Mouse (Mus musculus): ENCODE data around the gene Snx32.
A peak's percentile ranks its signal among the peaks of the same experiment; 100 is the strongest.

Gene Snx32

DNA sequence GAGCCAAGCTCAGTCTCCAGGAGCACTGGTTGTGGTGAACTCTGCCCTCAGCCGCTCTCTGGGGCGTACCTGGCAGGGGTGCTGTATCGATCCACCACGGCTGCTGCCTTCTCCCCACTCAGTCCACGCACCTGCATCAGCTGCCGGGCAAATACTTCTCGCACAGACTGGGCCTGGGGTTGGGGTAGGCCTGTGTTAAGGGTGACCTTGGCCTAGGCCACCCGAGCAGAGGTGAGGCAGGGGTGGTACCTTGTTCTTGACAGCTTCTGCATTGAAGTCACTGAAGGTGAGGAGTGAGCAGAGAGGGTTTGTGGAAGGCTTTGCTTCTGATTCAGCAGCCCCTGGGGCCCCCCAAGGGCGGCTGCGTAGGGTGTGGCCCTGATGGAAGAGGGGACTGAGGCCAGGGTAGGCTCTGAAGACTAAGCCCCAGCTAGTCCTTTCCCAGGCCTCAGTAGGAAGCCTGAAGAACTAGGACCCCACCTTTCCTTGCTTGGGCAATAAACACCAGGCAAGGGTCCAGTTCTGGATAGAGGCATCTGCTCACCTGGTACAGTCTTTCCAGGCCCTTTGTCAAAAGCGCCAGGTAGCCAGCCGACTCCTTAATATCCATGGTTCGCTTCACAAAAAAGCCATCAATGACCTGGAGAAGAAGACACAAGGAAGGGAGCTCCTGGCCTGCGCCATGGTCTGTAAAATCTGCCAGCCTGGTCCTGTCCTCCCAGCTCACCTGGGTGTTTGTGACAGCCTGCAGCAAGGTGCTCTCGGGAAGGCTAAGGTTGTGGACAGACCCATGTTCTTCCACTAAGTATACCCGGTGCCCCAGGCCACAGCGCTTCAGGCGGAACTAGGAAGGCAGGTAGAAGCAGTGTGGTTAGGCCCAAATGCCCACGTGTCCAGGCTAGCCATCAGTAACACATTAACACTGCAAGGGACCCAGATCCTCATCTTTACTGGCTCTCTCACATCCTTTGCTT, 26.7 kb downstream of the Snx32 start:
- no peak for DNase-seq (ENCODE audit: low spot score)

DNA sequence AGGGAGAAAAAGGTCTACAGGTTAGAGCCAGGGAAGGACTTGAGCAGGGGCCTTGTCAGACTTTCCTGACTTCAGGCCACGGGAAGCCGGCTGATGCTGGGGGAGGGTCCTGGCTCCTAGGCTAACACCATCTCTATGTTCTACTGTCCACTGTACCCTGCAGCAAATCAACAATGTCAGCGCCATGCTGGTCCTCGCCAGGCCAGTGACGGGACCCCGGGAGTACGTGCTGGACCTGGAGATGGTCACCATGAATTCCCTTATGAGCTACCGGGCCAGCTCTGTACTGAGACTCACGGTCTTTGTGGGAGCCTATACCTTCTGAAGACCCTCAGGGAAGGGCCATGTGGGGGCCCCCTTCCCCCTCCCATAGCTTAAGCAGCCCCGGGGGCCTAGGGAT, 28.9 kb downstream of the Snx32 start:
- no peak for DNase-seq (ENCODE audit: low spot score)

DNA sequence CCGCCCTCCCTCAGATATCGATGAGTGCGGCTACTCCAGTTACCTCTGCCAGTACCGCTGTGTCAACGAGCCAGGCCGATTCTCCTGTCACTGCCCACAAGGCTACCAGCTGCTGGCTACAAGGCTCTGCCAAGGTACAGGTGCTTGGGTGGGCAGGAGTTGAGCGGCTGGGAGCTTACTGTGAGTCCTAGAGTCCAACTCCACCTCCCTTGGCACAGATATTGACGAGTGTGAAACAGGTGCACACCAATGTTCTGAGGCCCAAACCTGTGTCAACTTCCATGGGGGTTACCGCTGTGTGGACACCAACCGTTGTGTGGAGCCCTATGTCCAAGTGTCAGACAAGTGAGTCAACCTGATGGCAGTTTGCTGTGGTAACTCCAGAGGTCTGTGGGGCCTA, 30.3 kb downstream of the Snx32 start:
- no peak for DNase-seq (ENCODE audit: low spot score)

DNA sequence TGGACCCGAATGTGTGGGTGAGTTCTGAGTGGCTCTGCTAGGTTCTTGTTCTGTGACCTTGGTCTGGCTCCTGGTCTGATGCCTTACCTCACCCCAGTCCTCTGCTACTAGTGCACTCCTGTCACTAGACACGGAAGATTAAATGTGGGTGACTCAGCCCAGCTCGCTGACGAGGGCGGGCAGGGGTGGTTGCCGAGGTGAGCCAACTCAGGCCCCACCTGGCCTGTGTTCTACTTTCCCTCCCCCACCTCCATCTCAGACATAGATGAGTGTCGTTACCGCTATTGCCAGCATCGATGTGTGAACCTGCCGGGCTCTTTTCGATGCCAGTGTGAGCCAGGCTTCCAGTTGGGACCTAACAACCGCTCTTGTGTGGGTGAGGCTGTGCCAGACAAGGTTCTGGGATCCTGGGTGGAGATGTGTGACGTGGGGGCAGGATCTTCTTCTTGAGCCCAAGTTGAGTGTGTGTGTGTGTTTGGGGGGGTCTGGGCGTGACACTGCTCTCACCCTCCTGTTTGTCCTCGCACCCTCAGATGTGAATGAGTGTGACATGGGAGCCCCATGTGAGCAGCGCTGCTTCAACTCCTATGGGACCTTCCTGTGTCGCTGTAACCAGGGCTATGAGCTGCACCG, 32.6 kb downstream of the Snx32 start:
- DNase-seq (ENCODE audit: low spot score) = no peak

DNA sequence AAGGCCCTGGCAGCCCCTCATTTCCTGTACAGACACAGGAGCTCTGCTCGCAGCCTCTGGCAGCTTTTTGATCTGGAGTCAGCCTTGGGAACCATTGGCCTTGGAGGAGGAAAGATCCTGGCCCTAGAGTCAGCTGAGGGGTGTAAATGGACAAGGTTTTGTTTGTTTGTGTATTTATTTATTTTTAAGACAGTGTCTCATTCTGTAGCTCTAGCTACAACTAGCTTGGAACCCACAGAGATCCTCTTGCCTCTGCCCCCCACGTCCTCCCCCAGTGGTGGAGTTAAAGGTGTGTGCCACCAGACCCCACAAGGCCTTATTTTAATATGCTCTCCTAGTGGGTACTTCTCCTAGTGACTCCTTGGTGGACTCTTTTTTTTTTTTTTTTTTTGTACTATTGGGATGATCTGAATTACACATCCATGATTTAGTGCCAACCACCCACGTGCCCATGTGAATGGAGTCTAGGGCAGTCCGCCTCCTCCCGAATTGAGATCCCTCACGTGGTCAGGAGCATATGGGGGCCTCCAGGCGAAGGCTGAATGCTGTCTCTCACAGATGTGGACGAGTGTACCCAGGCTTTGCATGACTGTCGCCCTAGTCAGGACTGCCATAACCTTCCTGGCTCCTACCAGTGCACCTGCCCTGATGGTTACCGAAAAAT, 33.2 kb downstream of the Snx32 start:
- no peak for DNase-seq (ENCODE audit: low spot score)

DNA sequence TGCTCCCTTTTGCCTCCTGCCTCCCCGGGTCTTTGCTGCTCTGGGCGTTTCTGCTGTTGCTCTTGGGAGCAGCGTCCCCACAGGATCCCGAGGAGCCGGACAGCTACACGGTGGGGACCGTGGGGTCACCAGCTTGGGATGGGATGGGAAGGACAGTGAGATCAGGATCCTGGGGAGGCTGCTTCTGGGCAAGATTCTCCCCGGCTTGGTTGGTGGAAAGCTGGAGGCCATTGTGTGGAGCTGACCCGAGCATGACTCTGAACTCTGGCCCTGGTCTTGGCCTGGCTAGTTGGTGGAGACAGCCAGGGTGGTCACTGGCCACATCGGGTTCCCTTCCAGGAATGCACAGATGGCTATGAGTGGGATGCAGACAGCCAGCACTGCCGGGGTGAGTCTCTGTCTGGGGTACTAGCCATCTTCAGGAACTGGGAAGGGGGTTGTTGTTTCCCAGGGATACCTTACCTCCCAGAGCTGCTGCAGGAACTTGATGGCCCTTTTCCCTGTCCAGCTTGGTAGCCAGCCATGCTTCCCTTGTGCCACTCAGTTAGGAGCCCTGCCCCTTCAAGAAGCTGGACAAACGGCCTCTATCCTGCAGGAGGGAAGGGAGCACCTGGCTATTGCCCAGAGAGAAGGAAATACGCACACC, 35.1 kb downstream of the Snx32 start:
- DNase-seq (ENCODE audit: low spot score) = peak; percentile 36

DNA sequence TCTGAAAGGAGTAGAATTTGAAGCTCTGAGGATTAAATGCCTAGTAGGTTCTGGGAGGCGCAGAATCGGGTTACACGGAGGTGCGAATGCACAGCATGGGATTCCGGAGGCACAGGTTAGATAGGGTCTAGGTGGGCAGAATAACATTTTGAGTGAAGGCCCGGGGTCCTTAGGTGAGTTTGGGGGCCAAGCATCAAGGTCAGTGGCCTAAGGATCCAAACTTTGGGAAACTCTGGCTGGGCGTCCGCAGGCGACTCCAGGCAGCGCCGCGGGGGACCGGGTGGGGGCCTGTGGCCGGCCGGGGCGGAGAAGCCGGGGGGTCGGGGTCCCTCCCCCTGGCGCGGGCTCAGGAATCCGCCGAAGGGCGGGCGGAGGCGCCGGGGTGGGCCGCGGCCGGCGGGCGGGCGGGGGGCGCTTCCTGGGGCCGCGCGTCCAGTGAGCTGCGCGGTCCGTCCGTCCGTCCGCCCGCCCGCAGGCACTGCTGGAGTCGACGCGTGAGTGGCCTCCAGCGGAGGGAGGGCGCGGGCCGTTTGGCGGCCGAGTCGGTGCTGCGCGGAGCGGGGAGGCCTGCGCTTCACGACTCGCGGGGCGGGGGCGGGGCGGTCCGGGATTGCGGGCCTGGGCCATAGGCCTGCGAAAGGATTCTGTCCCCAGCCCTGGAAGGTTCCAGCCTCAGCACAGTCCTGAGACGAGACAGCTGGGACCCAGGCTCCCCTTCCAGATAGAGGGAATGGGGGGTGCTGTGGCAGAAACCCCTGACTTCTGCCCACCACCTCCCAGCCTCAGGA, 35.9 kb downstream of the Snx32 start:
- DNase-seq (ENCODE audit: low spot score) = peak; percentile 49

DNA sequence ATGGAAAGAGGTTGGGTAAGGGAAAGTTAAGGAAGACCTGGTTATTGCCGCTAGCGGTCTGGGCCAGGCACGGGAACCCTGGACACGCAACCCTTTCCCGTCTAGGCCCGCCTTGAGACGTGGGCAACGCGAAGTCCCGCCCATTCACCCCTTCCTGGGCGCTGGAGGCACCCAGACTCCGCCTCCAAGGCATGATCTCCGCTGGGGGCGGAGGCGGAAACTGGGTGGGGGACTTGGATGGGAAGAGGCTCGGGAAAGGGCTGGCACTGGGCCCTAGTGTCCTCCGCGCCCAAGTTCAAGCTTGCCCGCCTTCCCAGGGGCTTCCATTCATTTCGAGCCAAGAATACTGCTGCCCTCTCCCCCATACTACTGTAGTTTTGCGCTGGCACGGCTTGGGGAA, 36.6 kb downstream of the Snx32 start, which contains the start of gene Efemp2:
Efemp2 (plus strand) TSS at position 235 of the 400 bp plus-strand sequence.
- DNase-seq (ENCODE audit: low spot score) = peak; percentile 89

DNA sequence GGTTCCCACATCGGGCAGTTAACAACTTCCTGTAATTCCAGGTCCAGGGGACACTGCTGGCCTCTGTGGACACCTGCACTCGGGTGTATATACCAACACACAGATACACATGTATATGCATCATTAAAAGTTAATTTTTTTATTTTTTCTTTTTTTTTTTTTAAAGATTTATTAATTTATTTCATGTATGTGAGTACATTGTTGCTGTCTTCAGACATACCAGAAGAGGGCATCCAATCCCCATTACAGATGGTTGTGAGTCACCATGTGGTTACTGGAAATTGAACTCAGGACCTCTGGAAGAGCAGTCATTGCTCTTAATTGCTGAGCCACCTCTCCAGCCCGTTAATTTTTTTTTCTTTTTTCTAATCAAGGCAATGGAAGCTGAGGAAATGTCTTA, 37.5 kb downstream of the Snx32 start:
- DNase-seq (ENCODE audit: low spot score) = no peak

DNA sequence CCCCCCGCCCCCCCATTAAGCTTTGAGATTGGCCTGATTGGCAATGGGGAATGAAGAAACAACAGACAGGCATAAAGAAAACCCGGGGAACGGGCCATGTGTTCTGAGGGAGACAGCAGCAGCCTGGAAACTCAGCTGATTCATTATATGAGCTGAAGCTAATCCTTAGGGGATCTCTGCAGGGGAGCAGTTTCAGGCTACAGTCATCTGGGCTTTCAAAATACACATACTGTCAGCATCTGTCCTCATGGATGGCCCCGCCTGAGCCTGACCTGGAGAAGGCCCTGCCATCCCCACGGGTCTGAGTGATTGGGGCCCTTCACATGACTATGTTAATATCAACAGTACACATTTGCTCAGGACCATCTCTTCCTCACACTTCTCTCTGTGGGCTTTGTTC, 38.5 kb downstream of the Snx32 start:
- DNase-seq (ENCODE audit: low spot score) = no peak

DNA sequence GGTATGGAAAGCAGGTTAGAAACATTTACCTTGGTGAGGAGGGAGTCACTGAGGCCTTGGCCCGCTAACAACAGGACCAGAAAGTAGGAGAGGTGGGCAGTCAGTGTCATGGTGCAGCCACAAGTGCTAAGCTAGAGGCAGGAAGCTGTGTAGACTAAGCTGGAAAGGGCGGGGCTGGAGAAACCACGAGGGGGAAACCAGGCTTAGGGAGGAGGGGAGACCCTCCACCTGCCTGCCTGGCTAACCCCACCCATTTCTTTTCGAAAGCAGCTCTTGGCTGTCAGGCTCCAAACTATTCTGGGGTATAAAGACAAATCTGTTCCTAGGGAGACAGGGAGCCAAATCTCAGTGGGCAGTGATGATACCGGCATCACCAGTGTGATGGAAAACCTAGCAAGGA, 42.0 kb downstream of the Snx32 start, which contains the start of gene Ctsw:
Ctsw (minus strand) TSS at position 134 of the 400 bp plus-strand sequence.
- no peak for DNase-seq (ENCODE audit: low spot score)

DNA sequence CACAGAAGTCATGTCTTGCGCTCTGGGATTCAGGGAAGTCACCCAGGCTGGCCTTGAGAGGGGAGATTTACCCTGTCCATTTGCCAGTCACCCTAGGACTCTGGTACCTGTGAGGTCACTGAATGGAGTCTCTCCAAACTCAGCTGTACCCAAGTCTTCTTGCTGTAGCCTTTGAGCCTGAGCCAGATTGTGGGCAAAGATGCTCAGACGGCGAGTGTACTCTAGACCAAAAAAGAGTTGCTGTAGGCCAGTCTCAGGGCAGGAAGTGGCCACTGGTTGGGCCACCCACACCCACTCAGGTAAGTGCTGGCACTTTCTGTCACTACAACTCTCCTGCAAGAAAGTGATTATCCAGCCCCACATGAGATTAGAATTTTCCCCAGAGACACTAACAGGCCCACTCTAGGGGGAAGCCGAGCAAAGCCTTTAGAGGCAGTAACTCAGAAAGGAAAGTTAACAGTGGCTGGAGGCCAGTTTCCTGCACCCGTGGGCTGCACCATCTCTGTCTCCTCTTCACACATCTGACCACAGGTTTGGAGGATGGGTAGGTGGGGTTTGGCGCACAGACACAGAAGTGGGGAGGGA, 43.3 kb downstream of the Snx32 start:
- DNase-seq (ENCODE audit: low spot score) = no peak

DNA sequence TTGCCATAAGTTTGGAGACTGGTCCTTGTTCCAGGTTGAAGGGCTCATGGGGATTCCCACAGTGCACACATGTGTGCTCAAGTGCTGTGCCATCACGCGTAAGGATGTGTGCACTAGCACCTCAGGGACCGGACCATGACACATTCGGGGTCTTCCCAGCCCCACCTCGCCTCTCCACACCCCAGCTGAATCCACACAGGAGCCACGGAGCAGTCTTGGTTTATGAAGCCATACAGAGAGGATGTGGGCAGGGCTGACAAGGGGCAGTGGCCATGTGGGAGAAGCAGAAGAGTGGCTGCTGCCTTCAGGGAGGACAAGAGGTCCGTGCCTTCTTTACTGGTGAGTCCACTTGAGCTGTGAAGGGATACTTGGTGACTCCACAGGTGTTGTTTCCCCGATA, 45.3 kb downstream of the Snx32 start:
- DNase-seq (ENCODE audit: low spot score) = no peak

DNA sequence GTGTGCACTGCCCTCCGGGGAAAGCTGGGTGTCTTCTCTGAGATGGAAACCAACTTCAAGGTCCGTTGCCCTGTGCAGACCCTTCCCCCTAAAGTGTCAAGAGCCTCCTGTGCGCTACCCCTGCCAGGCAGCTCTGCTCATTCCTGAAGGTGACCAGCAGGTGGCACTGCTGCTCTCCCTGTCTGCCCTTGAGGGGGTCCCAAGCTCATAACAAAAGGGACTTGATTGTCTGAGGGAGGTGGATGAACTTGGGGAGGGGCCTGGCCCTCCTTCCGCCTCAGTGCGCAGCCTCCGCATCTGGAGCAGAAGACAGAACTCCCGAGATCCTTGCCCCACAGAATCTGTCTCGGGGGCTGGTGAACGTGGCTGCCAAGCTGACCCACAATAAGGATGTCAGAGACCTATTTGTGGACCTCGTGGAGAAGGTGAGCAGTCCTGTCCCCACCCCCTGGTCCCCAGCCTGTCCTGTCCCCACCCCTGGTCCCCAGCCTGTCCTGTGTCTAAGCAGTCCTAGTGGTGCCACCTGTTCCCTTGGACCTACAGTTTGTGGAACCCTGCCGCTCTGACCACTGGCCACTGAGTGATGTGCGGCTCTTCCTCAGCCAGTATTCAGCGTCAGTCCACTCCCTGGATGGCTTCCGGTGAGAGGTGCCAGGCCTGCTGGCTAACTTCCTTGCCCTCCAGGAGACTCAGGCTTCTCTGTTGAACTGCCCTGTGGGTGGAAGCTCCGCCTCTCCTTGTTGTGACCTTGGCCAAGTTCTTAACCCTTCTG, 46.4 kb downstream of the Snx32 start:
- peak; percentile 87 for DNase-seq (ENCODE audit: low spot score)

DNA sequence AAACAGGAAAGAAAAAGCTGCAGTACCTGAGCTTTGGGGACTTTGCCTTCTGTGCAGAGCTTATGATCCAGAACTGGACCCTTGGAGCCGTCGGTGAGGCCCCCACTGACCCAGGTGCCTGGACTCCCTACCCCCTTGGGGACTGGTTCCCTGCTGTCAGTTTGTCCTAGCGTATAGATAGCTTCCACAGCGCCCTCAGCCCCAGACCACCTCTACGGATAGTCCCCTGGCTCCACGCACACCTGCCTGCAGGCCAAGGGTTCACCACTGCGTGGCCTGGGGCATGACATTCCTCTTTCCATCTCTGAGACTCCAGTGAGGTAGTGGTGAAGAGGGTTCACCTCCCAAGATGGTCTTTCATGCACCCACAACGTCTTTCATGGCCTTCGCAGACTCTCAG, 47.1 kb downstream of the Snx32 start:
- DNase-seq (ENCODE audit: low spot score) = no peak

DNA sequence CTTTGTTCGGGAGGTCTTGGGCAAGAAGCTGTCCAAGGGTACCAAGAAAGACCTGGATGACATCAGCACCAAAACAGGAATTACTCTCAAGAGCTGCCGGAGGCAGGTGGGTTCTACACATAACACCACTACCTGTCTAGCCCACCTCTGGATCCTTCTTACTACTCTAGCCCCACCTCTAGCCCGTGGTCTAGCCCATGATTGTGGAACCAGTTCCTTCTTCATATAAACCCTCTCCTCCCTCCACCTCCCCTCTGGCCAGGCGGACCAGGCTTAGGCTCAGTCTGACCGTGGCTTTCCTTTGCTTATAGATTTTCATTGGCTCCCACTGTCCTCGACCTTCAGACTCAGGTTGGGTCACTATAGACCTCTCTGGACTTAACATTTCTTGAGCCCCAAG, 48.9 kb downstream of the Snx32 start:
- DNase-seq (ENCODE audit: low spot score) = no peak

DNA sequence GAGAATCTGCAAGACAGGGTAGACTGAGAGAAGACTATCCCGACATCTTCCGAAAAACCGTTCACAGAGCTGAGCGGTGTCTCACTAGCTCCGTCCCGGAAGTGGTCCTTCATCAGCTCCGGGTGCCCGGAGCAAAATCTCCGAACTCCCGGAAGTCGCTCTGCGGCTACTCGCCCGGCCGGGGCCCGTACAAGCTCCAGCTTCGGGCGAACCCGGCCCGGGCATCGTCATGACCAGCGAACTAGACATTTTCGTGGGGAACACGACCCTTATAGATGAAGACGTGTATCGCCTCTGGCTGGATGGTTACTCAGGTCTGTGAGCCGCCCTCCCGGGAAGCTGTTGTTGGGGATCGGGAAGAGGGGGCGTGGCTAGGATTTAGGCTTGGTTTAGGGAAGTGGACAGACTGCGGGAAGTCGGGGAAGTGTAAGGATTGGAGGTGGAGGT, 49.9 kb downstream of the Snx32 start, which contains the start of gene Fibp:
Fibp (plus strand) TSS at position 151 of the 447 bp plus-strand sequence.
- DNase-seq (ENCODE audit: low spot score) = peak; percentile 95

DNA sequence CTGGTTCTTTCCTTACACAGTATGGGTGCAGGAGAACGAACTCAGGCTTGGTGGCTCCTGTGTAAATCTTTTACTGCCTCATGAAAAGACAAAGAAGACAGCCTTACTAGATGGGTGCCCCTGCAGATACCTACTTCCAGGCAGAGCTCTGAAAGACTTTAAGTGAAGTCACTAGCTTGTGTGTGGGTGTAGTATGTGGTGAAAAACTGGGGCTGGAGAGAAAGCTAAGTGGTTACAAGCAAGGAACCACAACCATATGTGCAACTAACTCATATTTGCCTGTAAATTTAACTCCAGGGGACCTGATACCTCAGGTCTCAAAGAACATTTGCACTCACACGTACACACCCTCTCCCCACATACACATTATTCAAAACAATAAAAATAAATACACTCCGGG, 50.4 kb downstream of the Snx32 start:
- no peak for DNase-seq (ENCODE audit: low spot score)

DNA sequence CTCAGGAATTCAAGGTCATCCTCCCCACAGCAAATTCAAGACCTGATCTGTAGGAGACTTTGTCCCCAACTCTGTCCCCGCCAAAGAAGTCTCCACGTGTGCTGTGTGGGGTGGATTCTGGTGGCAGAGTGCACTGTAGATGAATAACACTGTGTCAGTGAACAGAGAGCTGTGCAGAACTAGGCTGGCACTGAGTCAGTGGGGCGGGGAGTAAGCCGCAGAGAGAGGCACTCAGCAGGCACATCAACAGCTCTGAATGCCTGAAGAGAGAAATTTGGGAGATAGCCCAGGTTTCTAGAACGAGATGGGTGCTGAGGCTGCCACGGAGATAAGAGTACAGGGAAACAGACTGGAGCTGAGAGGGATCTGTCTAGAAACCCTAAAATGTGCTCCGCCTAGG, 51.3 kb downstream of the Snx32 start:
- DNase-seq (ENCODE audit: low spot score) = no peak
